ENCODE assay signal across 7 mouse cellular contexts in genomic region chr3:30014962-30015660, GRCm38 (mm10).
DNase-seq lines count a peak whose midpoint lies in the region; ATAC-seq and TF ChIP-seq lines count a peak whose summit lies in the region.

No protein-coding gene starts in this region.

- 9% methylated on average over 10 of the region's 10 CpGs for WGBS in hindbrain, embryonic 14.5 days
- 18% methylated on average over 10 of the region's 10 CpGs for WGBS in small intestine, adult 2 months

- H3K9me3 ChIP-seq in hindbrain, embryonic 14.5 days (ENCODE audit: control insufficient read depth, low read length), result no peaks in the 10 kb centered on the region

- H3K9ac ChIP-seq in hindbrain, embryonic 14.5 days, result no peak overlapping the region

- TF ChIP-seq CTCF in small intestine, adult 2 months (IDR thresholded peaks at IDR 0.05; ENCODE audit: extremely low read depth, insufficient read length, insufficient replicate concordance, low read depth, low read length), result peak; percentile 75; the same call in 1 of the 2 replicates

- peaks cover 25% of the 10 kb centered on the region for H3K27me3 ChIP-seq in hindbrain, embryonic 14.5 days (ENCODE audit: control insufficient read depth, insufficient read depth, low read length)
- H3K27me3 ChIP-seq in small intestine, adult 2 months (ENCODE audit: control insufficient read depth, insufficient read depth, low read length), result 0 out of 2 replicates have a peak, but pooled peaks cover 3% of the 10 kb centered on the region

- peaks cover 12% of the 10 kb centered on the region for H3K4me1 ChIP-seq in hindbrain, embryonic 14.5 days (replicated peaks; ENCODE audit: control insufficient read depth, insufficient read depth, low read length)
- H3K4me1 ChIP-seq in small intestine, adult 2 months (ENCODE audit: control insufficient read depth, insufficient read depth, insufficient read length, low read length), result no peaks in the 10 kb centered on the region; the same call in 1 of the 2 replicates

- H3K4me2 ChIP-seq in hindbrain, embryonic 14.5 days (replicated peaks), result no peak overlapping the region

- H3K27ac ChIP-seq in hindbrain, embryonic 14.5 days, result no peak overlapping the region
- H3K27ac ChIP-seq in small intestine, adult 2 months (ENCODE audit: insufficient read depth, low read depth, low read length), result no peak overlapping the region

- H3K4me3 ChIP-seq in hindbrain, embryonic 14.5 days (replicated peaks; ENCODE audit: low read length), result no peak overlapping the region
- no peak overlapping the region for H3K4me3 ChIP-seq in small intestine, adult 2 months (ENCODE audit: low read depth, low read length)

- DNase-seq in ZHBTc4 (ENCODE audit: low read depth, low spot score), result peak; percentile 84
- DNase-seq in cerebellum, adult 9-10 months, result peak; percentile 11
- peak; percentile 42 to 51 for DNase-seq in frontal cortex, postnatal 25 days (ENCODE audit: low spot score in 2 of 2)
- peak; percentile 80 for DNase-seq in hindbrain, embryonic 14.5 days (ENCODE audit: low spot score)
- peak; percentile 50 to 61 for DNase-seq in left cerebral cortex, adult 18-20 months (ENCODE audit: low spot score in 2 of 2)

- H3K36me3 ChIP-seq in hindbrain, embryonic 14.5 days (replicated peaks; ENCODE audit: control insufficient read depth, insufficient read depth), result no peaks in the 10 kb centered on the region
- no peaks in the 10 kb centered on the region for H3K36me3 ChIP-seq in small intestine, adult 2 months (ENCODE audit: control insufficient read depth, insufficient read depth, low read length)

- ATAC-seq in hindbrain, embryonic 14.5 days (ENCODE audit: low FRiP score), result peak; percentile 81
- ATAC-seq in megakaryocyte, adult 5-6 weeks (ENCODE audit: poor library complexity, severe bottlenecking), result peak; percentile 64

- no peak for TF ChIP-seq POLR2A in small intestine, adult 2 months (IDR thresholded peaks at IDR 0.05; ENCODE audit: low read depth, low read length)

Comparison
In these comparisons a context has a peak if more than half of its experiments do, and no peak if none do; other contexts are left out.
1. DNase-seq: peak in every context shown above with its lines; median percentile 84 in ZHBTc4; 80 in hindbrain, embryonic 14.5 days; 56 in left cerebral cortex, adult 18-20 months; 46 in frontal cortex, postnatal 25 days; 11 in cerebellum, adult 9-10 months.